Mouse (Mus musculus) gastrocnemius, postnatal 4 days (tissue): ENCODE data around the gene Nom1. TPM values are rescaled to one million over a fixed set of nuclear protein-coding genes. Genes with fewer than 3 reads are reported as not detected.
A peak's percentile ranks its signal among the peaks of the same experiment; 100 is the strongest.
"Not testable (repeated sequence)": the region's sequence is repeated elsewhere in the genome, so short reads cannot be mapped to it uniquely, and the experiment has no call there.

Experiments used
- DNase-seq, 2 experiments: peaks; one replicate each; pipeline ENCODE4 v3.0.0; 2021 to 2022; ENCODE audit warnings: low spot score in 2 of 2, mixed read lengths in 2 of 2
- long read RNA-seq, 2 experiments: library from polyadenylated mRNA; stranded (forward); transcript quantifications; one replicate each; pipeline ENCODE4 v2.0.0; 2021
- total RNA-seq, 2 experiments: library from RNA; stranded (reverse); gene quantifications; 2 replicates each; pipeline ENCODE4 v1.2.3; 2021

The Nom1 gene
- total RNA-seq = 10 to 100 TPM; 19.1 to 23.3 TPM
- long read RNA-seq, experiment 1, full-length matches to known transcripts = 26 of 38 reads
- long read RNA-seq, experiment 1, partial matches to known transcripts = 0 of 38 reads
- long read RNA-seq, experiment 1, other reads (novel, unspliced or antisense) = 12 of 38 reads
- long read RNA-seq, experiment 2, full-length matches to known transcripts = 36 of 45 reads
- long read RNA-seq, experiment 2, partial matches to known transcripts = 1 of 45 reads
- long read RNA-seq, experiment 2, other reads (novel, unspliced or antisense) = 8 of 45 reads

DNA sequence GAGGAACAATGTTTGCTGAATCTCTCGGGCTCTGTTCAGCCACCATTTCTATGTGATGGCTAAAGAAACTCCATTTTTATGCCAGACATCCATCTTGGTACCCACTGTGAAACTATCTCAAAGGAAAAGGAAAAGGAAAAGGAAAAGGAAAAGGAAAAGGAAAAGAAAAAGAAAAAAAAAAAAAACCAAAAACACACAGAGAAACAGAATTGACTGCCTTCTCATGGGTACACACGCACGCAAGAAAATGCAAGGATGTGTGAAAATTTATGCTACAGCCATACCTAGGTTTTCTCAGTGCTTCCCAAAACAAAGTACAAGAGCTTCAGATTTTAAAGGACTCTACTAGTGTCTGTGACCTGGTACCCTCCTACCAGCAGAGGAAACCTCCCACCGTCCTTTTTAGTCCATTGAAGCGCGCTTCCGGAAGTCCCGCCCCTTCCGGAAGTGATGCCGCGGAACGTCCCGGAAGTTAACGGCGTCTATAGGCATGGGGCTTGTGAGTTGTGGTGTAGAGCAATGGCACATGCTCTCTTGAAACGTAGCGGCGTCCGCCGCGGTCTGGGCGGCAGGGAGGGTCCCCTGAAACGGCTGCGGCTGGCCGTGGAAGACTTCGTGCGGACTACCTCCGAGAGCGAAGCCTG is at the start of gene Nom1:
Nom1 (plus strand) TSS at position 437 of the 644 bp plus-strand sequence.
- peak; percentile 74 to 87 for DNase-seq

GRCm38 (mm10) chr5:29387591-29387990 is 46.9 kb upstream of the Nom1 start:
- no peak for DNase-seq

DNA sequence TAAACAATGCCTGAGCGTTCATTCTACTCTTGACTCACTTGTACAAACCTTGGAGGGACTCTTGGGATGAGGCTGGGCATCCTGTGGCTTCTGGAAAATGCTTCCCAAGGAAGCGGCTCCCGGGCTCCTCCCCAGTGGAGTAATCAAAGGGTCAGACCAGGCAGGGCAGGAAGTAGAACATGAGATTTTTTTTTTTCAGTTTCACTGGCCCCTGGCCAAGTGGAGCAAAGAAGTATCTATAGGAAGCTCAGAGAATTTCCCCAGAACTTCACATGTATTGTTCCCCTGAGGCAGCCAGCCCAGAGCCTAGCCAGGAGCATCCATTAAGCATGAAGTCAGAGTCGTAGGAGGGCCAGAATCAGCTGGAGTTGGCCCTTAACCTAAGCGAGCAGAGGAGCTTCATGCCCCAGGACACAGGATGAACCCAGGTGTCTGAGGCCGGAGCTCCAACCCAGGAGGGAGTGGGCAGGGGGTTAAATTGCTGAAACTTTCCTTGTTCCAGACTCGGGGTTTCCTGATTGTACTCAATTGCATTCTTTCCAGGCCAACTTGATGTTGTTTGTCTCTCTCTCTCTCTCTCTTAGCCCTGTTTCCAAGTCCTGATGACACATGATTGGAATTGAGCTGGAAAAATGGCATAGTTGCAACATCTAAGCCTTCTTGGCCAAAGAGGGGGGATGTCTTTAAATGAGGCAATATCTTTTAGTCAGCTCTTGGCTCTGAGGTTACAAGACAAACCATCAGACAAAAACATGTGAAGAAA is 46.1 kb upstream of the Nom1 start:
- DNase-seq = peak in 1 of 2 experiments; percentile 56

- DNase-seq = peak; percentile 80 to 89
Measured at GRCm38 (mm10) chr5:29388944-29389765, 45.3 kb upstream of the Nom1 start.

- DNase-seq = no peak
Measured at GRCm38 (mm10) chr5:29398427-29398826, 36.0 kb upstream of the Nom1 start.

GRCm38 (mm10) chr5:29410854-29411253 is 23.6 kb upstream of the Nom1 start:
- DNase-seq = no peak

DNA sequence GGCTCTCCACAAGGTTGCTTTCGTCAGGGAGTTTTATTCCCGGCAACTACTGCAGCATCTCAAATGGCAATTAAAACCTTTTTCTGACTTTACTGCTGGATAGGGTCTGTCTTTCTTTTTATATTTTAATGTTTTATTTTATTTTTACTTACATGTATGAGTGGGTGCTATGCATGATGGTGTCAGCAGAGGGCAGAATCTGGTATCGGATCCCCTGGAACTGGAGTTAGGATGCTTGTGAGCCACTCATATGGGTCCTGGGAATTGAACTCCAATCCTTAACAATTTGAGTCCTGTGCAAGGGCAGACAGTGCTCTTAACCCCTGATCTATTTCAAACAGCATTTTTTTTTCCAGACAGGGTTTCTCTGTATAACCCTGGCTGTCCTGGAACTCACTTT is 21.4 kb upstream of the Nom1 start:
- no peak for DNase-seq

DNA sequence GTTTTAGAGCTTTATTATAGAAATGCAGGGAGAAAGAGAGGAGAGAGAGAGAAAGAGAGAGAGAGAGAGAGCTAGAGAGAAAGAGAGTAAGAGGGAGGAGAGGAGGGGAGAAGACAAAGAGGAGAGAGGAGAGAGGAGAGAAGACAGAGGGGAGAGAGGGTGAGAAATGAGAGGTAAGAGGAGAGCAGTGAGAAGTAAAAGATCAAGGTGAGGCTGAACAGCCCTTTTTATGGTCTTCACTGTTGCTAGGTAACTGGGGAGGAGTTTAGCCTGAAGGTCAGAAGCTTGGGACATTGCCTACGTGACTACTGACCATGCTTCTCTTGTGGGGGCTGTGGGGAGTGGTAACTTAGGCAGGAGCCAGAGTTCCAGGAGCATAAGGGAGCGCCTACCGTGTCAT is 11.1 kb upstream of the Nom1 start:
- DNase-seq = not testable (repeated sequence)

GRCm38 (mm10) chr5:29434872-29435358 is 451 bp downstream of the Nom1 start:
- DNase-seq = peak in 1 of 2 experiments; percentile 44

DNA sequence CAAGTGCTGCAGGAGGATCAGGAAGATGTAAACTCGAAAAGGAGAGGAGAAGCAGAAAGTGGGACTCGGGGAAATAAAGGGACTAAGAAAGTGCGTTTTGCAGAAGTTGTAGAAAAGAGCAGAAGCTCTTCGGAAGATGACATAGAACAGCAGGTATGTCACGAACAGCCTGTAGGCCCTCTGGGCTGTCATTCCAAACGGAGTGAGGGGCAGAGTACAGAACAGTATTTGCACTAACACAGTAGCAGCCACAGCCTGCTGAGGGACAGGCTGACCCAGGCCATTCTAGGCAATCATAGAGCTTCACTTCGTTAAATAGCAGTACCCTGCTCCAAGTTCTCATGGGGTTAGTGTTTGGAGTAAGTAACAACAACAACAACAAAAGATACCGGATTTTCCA is 1.0 kb downstream of the Nom1 start:
- DNase-seq = no peak

DNA sequence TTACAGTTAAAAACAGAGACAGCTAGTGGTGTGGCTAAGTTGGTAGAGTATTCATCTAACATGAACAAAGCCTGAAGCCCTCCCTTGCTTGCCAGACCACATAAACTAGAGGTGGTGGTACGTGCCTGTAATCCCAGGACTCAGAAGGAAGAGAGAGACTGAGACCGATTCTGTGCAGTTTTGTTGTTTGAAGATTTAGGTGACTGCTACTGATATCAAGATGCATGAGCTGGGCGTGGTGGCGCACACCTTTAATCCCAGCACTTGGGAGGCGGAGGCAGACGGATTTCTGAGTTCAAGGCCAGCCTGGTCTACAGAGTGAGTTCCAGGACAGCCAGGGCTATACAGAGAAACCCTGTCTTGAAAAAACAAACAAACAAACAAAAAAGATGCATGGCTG is 2.3 kb downstream of the Nom1 start:
- not testable (repeated sequence) for DNase-seq

DNA sequence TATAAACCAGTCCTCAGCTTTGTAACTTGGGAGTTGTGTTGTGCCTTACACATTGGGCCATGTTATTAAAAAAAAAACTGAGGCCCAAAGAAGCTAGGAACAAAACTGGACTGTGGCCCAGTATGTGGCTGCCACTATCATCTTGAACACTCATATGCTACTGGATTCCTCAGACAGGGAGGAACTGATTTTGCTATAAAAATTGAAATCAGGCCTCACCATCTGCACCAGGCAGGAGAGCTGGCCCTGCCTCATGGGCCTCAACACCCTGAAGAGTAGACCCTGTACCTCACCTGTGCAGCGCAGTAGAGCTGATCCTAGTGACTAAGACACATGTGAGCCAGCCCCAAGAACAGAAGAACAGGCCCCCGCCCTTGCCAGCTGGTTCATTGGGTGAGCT is 10.8 kb downstream of the Nom1 start:
- DNase-seq = no peak

DNA sequence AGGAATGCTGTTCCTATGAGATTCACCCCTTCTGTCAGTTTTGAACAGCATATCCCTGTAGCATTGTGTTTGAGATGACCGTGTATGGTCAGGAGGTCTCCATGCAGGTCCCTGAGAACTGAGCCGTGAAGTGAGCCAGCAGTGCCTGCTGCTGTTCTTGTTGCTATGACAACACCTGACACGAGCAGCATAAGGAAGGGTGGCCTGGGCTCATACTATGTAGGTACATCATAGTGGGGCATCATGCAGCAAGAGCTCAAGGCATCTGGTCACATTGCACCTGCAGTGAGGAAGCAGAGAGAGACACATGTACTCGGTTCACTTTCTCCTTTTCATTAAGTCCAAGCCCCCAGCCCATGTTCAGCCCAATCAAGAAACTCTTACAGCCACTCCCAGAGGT is 17.9 kb downstream of the Nom1 start:
- no peak for DNase-seq

DNA sequence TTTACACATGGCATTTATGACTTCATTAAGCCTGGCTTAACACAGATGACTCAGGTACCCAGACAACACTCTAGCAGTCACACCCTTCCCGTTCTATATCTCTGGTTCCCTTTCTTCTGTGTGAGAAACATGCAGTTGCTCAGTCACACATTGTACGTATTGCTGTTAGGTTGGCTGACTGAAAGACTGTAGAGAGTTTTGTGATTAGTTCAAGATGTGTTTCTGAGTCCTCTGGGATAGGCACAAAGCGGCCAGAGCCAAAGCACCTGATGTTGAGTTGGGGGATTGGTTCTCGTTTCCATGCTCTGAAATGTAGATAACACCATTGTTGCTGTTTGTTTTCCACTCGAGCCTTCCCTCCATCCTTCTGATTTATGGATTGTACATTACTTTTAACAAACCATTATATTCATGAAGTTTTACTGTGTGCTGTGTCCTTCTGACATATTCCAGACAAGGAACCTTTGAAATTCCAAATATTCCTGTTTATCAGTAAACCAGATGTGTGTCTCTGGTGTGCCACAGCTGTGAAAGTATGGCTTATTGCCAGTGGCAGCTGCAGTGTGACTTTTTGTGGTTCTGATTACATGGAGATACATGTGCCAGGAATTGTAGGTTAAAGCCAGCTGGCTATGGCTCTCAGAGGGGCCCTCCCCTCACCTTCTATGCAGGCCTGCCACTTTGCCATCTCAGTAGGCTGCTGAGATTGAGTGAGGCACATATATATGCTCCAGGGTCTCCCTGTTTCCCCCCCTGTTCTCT is 22.6 kb downstream of the Nom1 start:
- DNase-seq = no peak

DNA sequence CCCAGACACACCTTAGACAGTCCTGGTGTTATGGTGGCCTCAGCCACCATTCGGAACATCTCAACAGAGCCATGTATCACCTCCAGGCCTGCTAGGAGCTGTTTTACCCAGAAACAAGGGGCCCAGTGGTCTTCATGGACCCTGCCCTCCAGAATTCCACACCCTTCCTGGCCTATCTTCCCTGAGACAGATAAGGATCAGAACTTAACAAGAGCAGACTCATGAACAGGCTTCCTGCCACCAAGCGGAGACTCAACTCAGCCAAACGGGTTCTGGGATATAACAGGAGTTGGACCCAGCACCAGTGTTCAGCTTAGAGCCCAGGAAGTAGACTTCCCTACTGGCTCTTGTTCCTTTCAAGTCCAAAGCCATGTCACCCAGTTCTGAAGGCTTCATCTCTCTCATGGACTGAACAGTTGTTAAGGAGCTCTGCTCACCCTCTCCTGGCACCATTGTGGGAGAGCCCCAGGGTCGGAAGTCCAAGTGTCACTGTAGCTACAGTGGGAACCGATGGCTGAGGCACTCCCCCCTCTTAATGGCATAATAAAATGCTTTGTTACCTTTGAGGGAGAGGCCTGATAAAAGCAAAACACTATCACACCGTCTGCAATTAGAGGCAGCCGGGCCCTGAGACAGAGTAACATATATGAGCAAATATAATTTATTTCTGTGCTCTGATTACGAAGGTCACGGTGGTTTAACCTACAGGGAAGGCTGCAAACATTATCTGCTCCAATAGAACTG is 28.7 kb downstream of the Nom1 start:
- no peak for DNase-seq

DNA sequence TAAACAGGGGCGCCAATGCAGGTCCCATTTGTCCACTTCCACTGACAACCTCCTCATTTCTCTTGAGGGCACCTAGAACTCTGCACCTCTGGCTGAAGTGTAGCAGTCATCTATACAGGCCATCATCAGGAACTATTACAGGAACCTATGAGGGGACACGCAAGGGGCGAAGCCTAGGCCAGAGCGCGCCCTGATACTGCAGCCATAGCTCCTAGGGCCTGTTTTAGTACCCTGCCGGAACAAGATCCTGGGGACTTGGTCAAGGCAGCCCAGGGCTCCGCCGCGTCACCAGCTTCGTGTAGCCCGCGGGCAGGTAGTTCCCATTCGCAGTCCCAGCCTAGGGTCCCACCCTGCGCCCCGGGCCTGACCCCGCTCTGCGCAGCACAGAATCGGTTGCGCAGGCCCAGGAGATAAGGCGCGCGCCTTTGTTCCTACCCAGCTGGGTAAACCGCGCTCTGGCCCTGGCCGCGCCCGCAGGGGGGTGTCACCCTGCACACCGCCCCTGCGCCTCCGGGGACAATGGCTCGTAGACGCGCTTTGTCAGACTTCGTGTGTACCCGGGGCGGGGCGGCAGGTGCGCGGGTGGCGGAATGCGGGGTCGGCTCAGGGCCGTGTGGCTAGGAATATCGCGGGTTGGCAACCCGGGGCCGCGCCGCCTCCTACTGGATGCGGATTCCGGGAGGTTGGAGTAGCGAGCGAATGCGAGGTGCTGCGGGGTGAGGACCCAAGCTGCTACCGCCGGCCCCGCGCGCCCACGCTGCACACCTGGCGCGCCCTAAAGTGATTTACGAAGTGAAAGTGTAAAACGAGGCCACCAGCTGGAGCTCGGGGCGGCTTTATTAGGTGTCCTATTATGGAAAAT is 33.3 kb downstream of the Nom1 start:
- DNase-seq = no peak

DNA sequence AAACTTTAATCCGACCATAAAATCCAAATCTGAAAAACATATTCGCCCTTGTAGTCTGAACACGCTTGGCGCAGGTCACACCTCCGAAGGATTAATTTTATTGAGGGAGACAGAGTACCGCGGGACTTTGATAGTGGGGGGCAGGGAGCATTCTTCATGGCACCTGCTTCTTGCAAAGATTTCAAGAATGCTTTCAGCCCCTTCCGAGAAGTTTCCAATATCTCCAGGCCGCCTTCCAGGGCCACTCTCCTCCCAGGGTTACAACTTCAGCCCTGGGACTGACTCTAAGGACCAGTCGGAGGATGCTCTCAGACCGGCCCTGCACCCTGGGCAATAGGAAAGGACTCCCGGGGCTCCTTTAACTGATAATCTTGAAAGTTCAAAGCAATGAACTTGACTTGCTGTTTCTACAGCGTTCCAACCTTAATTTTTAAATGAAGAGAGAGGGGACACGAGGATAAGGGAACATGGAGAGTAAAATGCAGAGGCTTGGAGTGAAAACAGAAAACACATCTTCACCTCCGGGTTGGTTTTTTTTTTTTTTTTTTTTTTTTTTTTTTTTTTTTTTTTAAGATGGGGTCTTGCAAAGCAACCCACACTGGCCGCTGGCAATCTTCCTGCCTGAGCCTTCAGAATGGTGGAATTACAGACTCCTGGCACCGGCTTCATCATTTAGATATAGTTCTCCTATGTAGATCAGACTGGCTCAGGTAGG is 34.0 kb downstream of the Nom1 start:
- DNase-seq = no peak

DNA sequence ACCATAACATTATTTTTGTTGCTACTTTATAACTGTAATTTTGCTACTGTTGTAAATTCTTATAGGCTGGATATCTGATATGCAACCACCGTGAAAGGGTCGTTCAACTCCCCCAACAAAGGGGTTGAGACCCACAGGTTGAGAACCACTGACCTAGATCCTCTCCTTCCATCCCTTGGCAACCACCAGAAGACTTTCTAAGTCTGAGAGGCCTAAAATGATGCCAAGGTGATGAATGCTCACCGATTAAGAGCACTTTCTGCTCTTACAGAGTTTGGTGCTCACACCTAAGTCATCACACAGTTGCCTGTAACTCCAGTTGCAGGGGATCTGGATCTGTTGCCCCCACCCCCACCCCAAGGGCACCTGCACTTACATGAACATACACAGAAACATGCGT is 35.0 kb downstream of the Nom1 start:
- no peak for DNase-seq
